Mouse (Mus musculus) limb, embryonic 11.5 days (tissue): ENCODE measurements around the gene Acox3. TPM values are rescaled to one million over a fixed set of nuclear protein-coding genes. Genes with fewer than 3 reads are reported as not detected.

Source experiments
- ATAC-seq: fragments of 200-750 bp; cut with Nextera tagmentation; 2 replicates; pipeline ENCODE4 v1.8.0; 2017; ENCODE audit warnings: low read depth; ENCODE audit not compliant: insufficient number of reproducible peaks, low FRiP score, low TSS enrichment
- DNase-seq: peaks from one replicate; pipeline ENCODE4 v3.0.0-alpha.2; 2015; ENCODE audit warnings: low spot score
- H3K27ac ChIP-seq: fragments of 300-500 bp; sonication (generic); replicated peaks from 2 replicates; pipeline ENCODE4 v1.5.1; 2014; ENCODE audit warnings: low read depth, mild to moderate bottlenecking, low read length
- H3K27me3 ChIP-seq: fragments of 300-500 bp; sonication (generic); 2 replicates; pipeline ENCODE4 v1.6.1; 2014; ENCODE audit warnings: mild to moderate bottlenecking, low read length, mixed read lengths; ENCODE audit not compliant: control insufficient read depth, insufficient read depth
- H3K36me3 ChIP-seq: fragments of 300-500 bp; sonication (generic); 2 replicates; pipeline ENCODE4 v1.6.1; 2014; ENCODE audit warnings: mild to moderate bottlenecking, low read length, moderate library complexity, mixed read lengths; ENCODE audit not compliant: control insufficient read depth, insufficient read depth
- H3K4me1 ChIP-seq: fragments of 300-500 bp; sonication (generic); 2 replicates; pipeline ENCODE4 v1.6.1; 2014; ENCODE audit warnings: low read length, mixed read lengths; ENCODE audit not compliant: control insufficient read depth, insufficient read depth
- H3K4me2 ChIP-seq: fragments of 300-500 bp; sonication (generic); 2 replicates; pipeline ENCODE4 v1.6.1; 2014; ENCODE audit warnings: low read depth, mild to moderate bottlenecking, moderate library complexity; ENCODE audit not compliant: severe bottlenecking
- H3K4me3 ChIP-seq: fragments of 300-500 bp; sonication (generic); 2 replicates; pipeline ENCODE4 v1.5.1; 2014; ENCODE audit warnings: low read depth, low read length
- H3K9ac ChIP-seq: fragments of 300-500 bp; sonication (generic); 2 replicates; pipeline ENCODE4 v1.6.1; 2014; ENCODE audit warnings: mild to moderate bottlenecking, low read length
- H3K9me3 ChIP-seq: fragments of 300-500 bp; sonication (generic); 2 replicates; pipeline ENCODE4 v1.6.1; 2016; ENCODE audit warnings: low read length; ENCODE audit not compliant: control insufficient read depth
- WGBS: fragments of 180-500 bp; shearing (Covaris S2); extraction: QIAGEN DNeasy Blood & Tissue Kit; methylation state at CpG from one replicate; pipeline ENCODE4 v1.1.7; 2014; 5-methylcytosine and 5-hydroxymethylcytosine counted together
- polyA plus RNA-seq: library from polyadenylated mRNA; unstranded; fragments of >200 nt; fragmentation: Nextera tagmentation; extraction: Ambion mirVana; gene quantifications from 2 replicates; pipeline ENCODE4 v1.2.1, GENCODE M21; 2014

Gene Acox3
- polyA plus RNA-seq, 1 experiment from 2014 or later, result 9.7 TPM

GRCm38 (mm10) chr5:35551855-35552837, 30.7 kb upstream of the Acox3 start:
- no peak overlapping the region for H3K9ac ChIP-seq
- H3K4me3 ChIP-seq, result no peak overlapping the region
- H3K4me1 ChIP-seq, result no peaks in the 10 kb centered on the region
- ATAC-seq, result no peak
- no peak for DNase-seq
- no peak overlapping the region for H3K27ac ChIP-seq
- H3K9me3 ChIP-seq, result no peaks in the 10 kb centered on the region
- H3K4me2 ChIP-seq, result no peak overlapping the region
- 45% methylated on average over 7 of the region's 7 CpGs for WGBS
- no peaks in the 10 kb centered on the region for H3K27me3 ChIP-seq
- no peaks in the 10 kb centered on the region for H3K36me3 ChIP-seq

DNA sequence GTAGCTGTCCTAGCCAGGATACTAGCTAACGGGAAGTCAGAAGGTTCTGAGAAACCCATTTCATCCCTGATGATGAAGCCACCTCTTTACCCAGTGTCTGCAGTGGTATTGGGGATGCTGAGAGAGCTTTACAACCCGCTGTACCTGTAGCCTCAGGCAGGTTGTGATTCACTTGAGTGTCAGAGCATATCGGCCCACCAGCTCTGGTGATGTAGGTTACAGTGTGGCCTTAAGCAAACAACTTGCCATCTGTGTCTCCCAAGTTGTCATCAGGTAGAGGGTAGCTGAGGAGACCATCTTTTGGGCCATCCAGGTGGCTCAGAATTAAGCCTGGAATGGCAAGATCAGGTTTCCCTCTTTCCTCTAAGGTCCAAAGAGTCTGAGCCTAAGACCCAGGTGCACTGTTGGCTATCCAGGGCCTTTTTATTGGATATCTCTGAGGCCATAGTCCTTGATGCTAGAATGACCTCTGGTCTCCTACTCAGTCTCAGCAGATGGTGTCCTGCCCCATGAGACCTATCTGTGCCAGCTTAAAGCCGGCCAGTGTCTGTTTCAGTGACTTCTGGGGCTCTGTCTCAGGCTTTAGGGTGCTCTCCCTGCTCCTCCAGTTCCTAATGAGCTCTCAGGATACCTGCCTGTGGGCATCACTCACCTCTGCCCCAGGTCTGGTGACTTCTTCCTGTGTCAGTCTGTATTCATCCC, 29.9 kb upstream of the Acox3 start:
- Histone ChIP-seq H3K27me3 (no peaks in the 10 kb centered on the region), H3K4me1 (no peaks in the 10 kb centered on the region), H3K4me3 (no peak overlapping the region), H3K36me3 (peaks cover 3% of the 10 kb centered on the region; the same call in 1 of the 2 replicates), H3K27ac (no peak overlapping the region), H3K4me2 (no peak overlapping the region), H3K9me3 (no peaks in the 10 kb centered on the region), H3K9ac (no peak overlapping the region)
- 75% methylated on average over 4 of the region's 4 CpGs for WGBS
- DNase-seq, result no peak
- ATAC-seq, result no peak

DNA sequence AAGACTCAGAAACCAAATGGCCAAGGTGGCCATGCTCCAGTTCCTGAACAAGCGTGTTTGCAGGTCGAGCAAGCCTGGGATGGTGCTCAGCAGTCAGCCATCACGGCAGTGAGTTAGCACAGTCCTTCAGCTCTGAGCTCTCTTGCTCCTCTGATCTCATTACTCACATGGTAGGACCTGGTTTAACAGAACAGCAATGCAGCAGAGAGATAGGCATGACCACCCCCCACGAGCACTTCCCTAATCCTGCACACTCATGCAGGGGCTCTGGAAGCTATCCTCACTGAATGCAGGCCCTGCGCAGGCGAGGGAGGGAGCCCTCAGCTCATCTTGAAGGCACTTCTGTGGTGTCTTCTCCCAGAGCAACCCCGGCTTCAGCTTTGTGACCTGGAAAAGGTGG, 26.4 kb upstream of the Acox3 start:
- ATAC-seq, result no peak
- Histone ChIP-seq H3K27me3 (no peaks in the 10 kb centered on the region), H3K9me3 (no peaks in the 10 kb centered on the region), H3K4me1 (no peaks in the 10 kb centered on the region), H3K27ac (no peak overlapping the region), H3K9ac (no peak overlapping the region), H3K4me2 (no peak overlapping the region), H3K36me3 (peaks cover 5% of the 10 kb centered on the region; the same call in 1 of the 2 replicates), H3K4me3 (no peak overlapping the region)
- 88% methylated on average over 7 of the region's 7 CpGs for WGBS
- no peak for DNase-seq

GRCm38 (mm10) chr5:35557946-35558621, 24.8 kb upstream of the Acox3 start:
- Histone ChIP-seq H3K27me3 (no peaks in the 10 kb centered on the region), H3K4me1 (no peaks in the 10 kb centered on the region), H3K36me3 (peaks cover 6% of the 10 kb centered on the region), H3K9ac (no peak overlapping the region), H3K27ac (no peak overlapping the region), H3K4me2 (no peak overlapping the region), H3K4me3 (no peak overlapping the region), H3K9me3 (no peaks in the 10 kb centered on the region)
- ATAC-seq (no peak), DNase-seq (no peak)
- WGBS, result 82% methylated on average over 13 of the region's 13 CpGs

DNA sequence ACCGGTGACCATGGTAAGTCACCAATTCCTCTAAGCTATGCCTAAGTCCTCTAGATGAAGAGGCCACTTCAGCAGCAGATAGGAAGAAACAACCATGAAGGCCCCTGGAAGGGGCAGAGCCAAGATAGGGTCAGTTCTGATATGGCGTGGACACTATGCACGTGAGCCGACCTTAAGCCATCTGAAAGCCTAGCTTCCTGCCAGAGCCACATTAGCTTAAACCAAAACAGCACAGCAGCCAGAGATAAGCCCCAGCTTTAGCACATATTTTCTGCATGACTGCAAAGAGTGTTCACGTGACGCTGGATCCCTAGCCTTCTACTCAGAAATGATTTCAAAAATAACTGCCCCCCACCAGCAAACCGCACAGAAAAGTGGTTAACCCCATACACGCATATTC, 23.4 kb upstream of the Acox3 start:
- no peak overlapping the region for H3K27ac ChIP-seq
- no peaks in the 10 kb centered on the region for H3K4me1 ChIP-seq
- WGBS, result 91% methylated on average over 8 of the region's 8 CpGs
- H3K9me3 ChIP-seq, result no peaks in the 10 kb centered on the region
- peaks cover 11% of the 10 kb centered on the region for H3K36me3 ChIP-seq
- H3K9ac ChIP-seq, result no peak overlapping the region
- H3K4me3 ChIP-seq, result no peak overlapping the region
- no peaks in the 10 kb centered on the region for H3K27me3 ChIP-seq
- DNase-seq (no peak), ATAC-seq (no peak)
- no peak overlapping the region for H3K4me2 ChIP-seq

DNA sequence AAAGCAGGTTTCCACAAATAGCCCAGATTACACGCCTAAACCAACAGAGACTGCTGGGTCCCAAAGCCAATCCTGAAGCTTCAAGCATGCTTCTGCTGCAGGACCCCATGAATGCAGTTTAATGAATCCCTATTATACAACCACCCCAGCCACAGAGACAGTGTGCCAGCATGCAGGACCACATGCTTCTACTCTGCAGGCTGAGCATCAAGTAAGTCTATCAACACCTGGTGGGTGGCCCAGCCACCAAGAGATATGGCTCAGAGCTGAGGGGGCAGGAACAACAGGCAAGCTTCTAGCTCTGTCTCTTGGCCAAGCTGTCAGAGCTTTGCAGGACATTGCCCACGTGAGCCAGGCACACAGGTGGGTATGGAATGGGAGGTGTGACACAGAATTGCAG, 20.2 kb upstream of the Acox3 start:
- 92% methylated on average over 2 of the region's 2 CpGs for WGBS
- H3K4me1 ChIP-seq, result no peaks in the 10 kb centered on the region
- H3K27ac ChIP-seq, result no peak overlapping the region
- no peak overlapping the region for H3K4me2 ChIP-seq
- H3K4me3 ChIP-seq, result no peak overlapping the region
- no peak for ATAC-seq
- no peaks in the 10 kb centered on the region for H3K27me3 ChIP-seq
- H3K36me3 ChIP-seq, result peaks cover 15% of the 10 kb centered on the region
- no peak for DNase-seq
- H3K9me3 ChIP-seq, result no peaks in the 10 kb centered on the region
- H3K9ac ChIP-seq, result no peak overlapping the region

- DNase-seq (peak; percentile 89), ATAC-seq (no peak)
- peaks cover 14% of the 10 kb centered on the region for H3K36me3 ChIP-seq
- H3K27ac ChIP-seq, result no peak overlapping the region
- no peak overlapping the region for H3K4me3 ChIP-seq
- no peaks in the 10 kb centered on the region for H3K9me3 ChIP-seq
- no peaks in the 10 kb centered on the region for H3K27me3 ChIP-seq
- no peaks in the 10 kb centered on the region for H3K4me1 ChIP-seq
- 0% methylated on average over 1 of the region's 1 CpGs for WGBS
- no peak overlapping the region for H3K9ac ChIP-seq
- no peak overlapping the region for H3K4me2 ChIP-seq
Measured at GRCm38 (mm10) chr5:35563449-35563848, 19.4 kb upstream of the Acox3 start.

GRCm38 (mm10) chr5:35565217-35565616, 17.6 kb upstream of the Acox3 start:
- WGBS, result 91% methylated on average over 9 of the region's 9 CpGs
- H3K4me2 ChIP-seq, result no peak overlapping the region
- peaks cover 14% of the 10 kb centered on the region for H3K36me3 ChIP-seq
- no peaks in the 10 kb centered on the region for H3K27me3 ChIP-seq
- no peak overlapping the region for H3K4me3 ChIP-seq
- H3K9me3 ChIP-seq, result no peaks in the 10 kb centered on the region
- ATAC-seq (no peak), DNase-seq (no peak)
- H3K4me1 ChIP-seq, result no peaks in the 10 kb centered on the region
- no peak overlapping the region for H3K9ac ChIP-seq
- H3K27ac ChIP-seq, result no peak overlapping the region
